Mouse (Mus musculus): ENCODE results near the gene Olfr56.
"Not testable (repeated sequence)": the region's sequence is repeated elsewhere in the genome, so short reads cannot be mapped to it uniquely, and the experiment has no call there.

Gene Olfr56

GRCm38 (mm10) chr11:49051894-49052293, 73.2 kb downstream of the Olfr56 start:
- in situ Hi-C loops (cut with MboI, MseI): not testable (repeated sequence)

- in situ Hi-C loops (cut with MboI, MseI): not testable (repeated sequence)
Observed at GRCm38 (mm10) chr11:49060061-49060460, 81.4 kb downstream of the Olfr56 start.

GRCm38 (mm10) chr11:49061865-49062264, 83.2 kb downstream of the Olfr56 start:
- in situ Hi-C loops (cut with MboI, MseI): not testable (repeated sequence)

- in situ Hi-C loops (cut with MboI, MseI): not testable (repeated sequence)
Observed at GRCm38 (mm10) chr11:49063713-49064469, 85.2 kb downstream of the Olfr56 start, which contains the start of gene Tgtp2. Gene Tgtp2 (minus strand): TSS chr11:49064206.

GRCm38 (mm10) chr11:49068358-49068757, 89.7 kb downstream of the Olfr56 start:
- in situ Hi-C loops (cut with MboI, MseI): no loop called here

- in situ Hi-C loops (cut with MboI, MseI): loop anchor here (25.0 kb wide), 1 partner anchor 1861 kb away; the partner anchor contains the start of genes 4933414I15Rik and Zfp354b
Observed at GRCm38 (mm10) chr11:49076001-49076757, 97.5 kb downstream of the Olfr56 start, which contains the start of gene Ifi47. Gene Ifi47 (plus strand): TSS chr11:49076587.

- in situ Hi-C loops (cut with MboI, MseI): loop anchor here (25.0 kb wide), 1 partner anchor 1860 kb away; the partner anchor contains the start of genes 4933414I15Rik and Zfp354b
Observed at GRCm38 (mm10) chr11:49077012-49077411, 98.3 kb downstream of the Olfr56 start.

GRCm38 (mm10) chr11:49078719-49079118, 100.0 kb downstream of the Olfr56 start:
- in situ Hi-C loops (cut with MboI, MseI): loop anchor here (25.0 kb wide), 1 partner anchor 1859 kb away; the partner anchor contains the start of genes 4933414I15Rik and Zfp354b

- in situ Hi-C loops (cut with MboI, MseI): loop anchor here (10.0 to 25.0 kb wide), 2 partner anchors 96 to 1857 kb away; partner anchors contain the start of genes 4933414I15Rik and Zfp354b
Observed at GRCm38 (mm10) chr11:49080636-49081035, 101.9 kb downstream of the Olfr56 start.

GRCm38 (mm10) chr11:49081356-49081755, 102.7 kb downstream of the Olfr56 start:
- in situ Hi-C loops (cut with MboI, MseI): loop anchor here (10.0 to 25.0 kb wide), 2 partner anchors 97 to 1856 kb away; partner anchors contain the start of genes 4933414I15Rik and Zfp354b

GRCm38 (mm10) chr11:49081886-49082285, 103.2 kb downstream of the Olfr56 start:
- in situ Hi-C loops (cut with MboI, MseI): loop anchor here (10.0 to 25.0 kb wide), 2 partner anchors 97 to 1855 kb away; partner anchors contain the start of genes 4933414I15Rik and Zfp354b

GRCm38 (mm10) chr11:49083146-49083545, 104.5 kb downstream of the Olfr56 start:
- in situ Hi-C loops (cut with MboI, MseI): loop anchor here (10.0 to 25.0 kb wide), 2 partner anchors 98 to 1854 kb away; partner anchors contain the start of genes 4933414I15Rik and Zfp354b

GRCm38 (mm10) chr11:49083808-49084207, 105.1 kb downstream of the Olfr56 start:
- in situ Hi-C loops (cut with MboI, MseI): loop anchor here (10.0 to 25.0 kb wide), 2 partner anchors 99 to 1853 kb away; partner anchors contain the start of genes 4933414I15Rik and Zfp354b

GRCm38 (mm10) chr11:49084385-49084784, 105.7 kb downstream of the Olfr56 start:
- in situ Hi-C loops (cut with MboI, MseI): loop anchor here (10.0 to 25.0 kb wide), 2 partner anchors 100 to 1853 kb away; partner anchors contain the start of genes 4933414I15Rik and Zfp354b

GRCm38 (mm10) chr11:49084875-49085274, 106.2 kb downstream of the Olfr56 start:
- in situ Hi-C loops (cut with MboI, MseI): loop anchor here (10.0 to 25.0 kb wide), 2 partner anchors 100 to 1852 kb away; partner anchors contain the start of genes 4933414I15Rik and Zfp354b

GRCm38 (mm10) chr11:49086858-49087361, 108.2 kb downstream of the Olfr56 start:
- in situ Hi-C loops (cut with MboI, MseI): loop anchor here (10.0 to 25.0 kb wide), 2 partner anchors 102 to 1850 kb away; partner anchors contain the start of genes 4933414I15Rik and Zfp354b

- in situ Hi-C loops (cut with MboI, MseI): loop anchor here (10.0 to 25.0 kb wide), 2 partner anchors 103 to 1849 kb away; partner anchors contain the start of genes 4933414I15Rik and Zfp354b
Observed at GRCm38 (mm10) chr11:49087830-49088616, 109.3 kb downstream of the Olfr56 start.

- in situ Hi-C loops (cut with MboI, MseI): loop anchor here (10.0 to 25.0 kb wide), 2 partner anchors 104 to 1848 kb away; partner anchors contain the start of genes 4933414I15Rik and Zfp354b
Observed at GRCm38 (mm10) chr11:49088990-49089652, 110.4 kb downstream of the Olfr56 start.
